In genomic region chr4:33923761-33924233, GRCm38 (mm10) we compare ENCODE assay signal across 8 mouse cellular contexts. TPM values are rescaled to one million over a fixed set of nuclear protein-coding genes. Genes with fewer than 3 reads are reported as not detected.
A peak's percentile ranks its signal among the peaks of the same experiment; 100 is the strongest.
DNase-seq lines count a peak whose midpoint lies in the region; ATAC-seq and TF ChIP-seq lines count a peak whose summit lies in the region.

No protein-coding gene starts in this region.

- DNase-seq in heart, adult 8-10 months (ENCODE audit: low spot score), result no peak
- DNase-seq in embryonic facial prominence, embryonic 11.5 days (ENCODE audit: low spot score), result peak; percentile 64
- peak; percentile 37 for DNase-seq in mesoderm, embryonic 11.5 days (ENCODE audit: low read depth, low spot score)
- DNase-seq in stomach, postnatal 0 days (ENCODE audit: low spot score), result peak; percentile 27
- no peak for DNase-seq in embryo, embryonic 10.5 days (ENCODE audit: low spot score)

- peak overlapping the region; percentile 98 for H3K4me2 ChIP-seq in heart, embryonic 15.5 days
- peak overlapping the region; percentile 95 for H3K4me2 ChIP-seq in embryonic facial prominence, embryonic 11.5 days (ENCODE audit: low read depth, low read length)
- H3K4me2 ChIP-seq in intestine, embryonic 15.5 days (replicated peaks), result peak overlapping the region; percentile 97
- H3K4me2 ChIP-seq in stomach, postnatal 0 days (replicated peaks; ENCODE audit: low read depth), result peak overlapping the region; percentile 91

- H3K9me3 ChIP-seq in heart, embryonic 15.5 days (replicated peaks), result no peaks in the 10 kb centered on the region
- H3K9me3 ChIP-seq in E14TG2a.4 (ENCODE audit: low read length), result peaks cover 11% of the 10 kb centered on the region; the same call in 1 of the 2 replicates
- no peaks in the 10 kb centered on the region for H3K9me3 ChIP-seq in embryonic facial prominence, embryonic 11.5 days (replicated peaks; ENCODE audit: control insufficient read depth, low read length)
- no peaks in the 10 kb centered on the region for H3K9me3 ChIP-seq in intestine, embryonic 15.5 days
- H3K9me3 ChIP-seq in stomach, postnatal 0 days (ENCODE audit: control insufficient read depth, low read length), result no peaks in the 10 kb centered on the region

- no peak overlapping the region for H3K27ac ChIP-seq in heart, embryonic 15.5 days
- H3K27ac ChIP-seq in embryonic facial prominence, embryonic 11.5 days (replicated peaks; ENCODE audit: low read depth, low read length), result peak overlapping the region; percentile 76
- peak overlapping the region; percentile 72 for H3K27ac ChIP-seq in intestine, embryonic 15.5 days
- H3K27ac ChIP-seq in stomach, postnatal 0 days (replicated peaks), result no peak overlapping the region

- WGBS in heart, embryonic 15.5 days, result under 1% methylated on average over 54 of the region's 55 CpGs
- WGBS in embryonic facial prominence, embryonic 11.5 days, result under 1% methylated on average over 40 of the region's 55 CpGs
- WGBS in intestine, embryonic 15.5 days, result under 1% methylated on average over 50 of the region's 55 CpGs
- 2% methylated on average over 42 of the region's 55 CpGs for WGBS in stomach, postnatal 0 days

- peak; percentile 27; the same call in 1 of the 2 replicates for ATAC-seq in heart, embryonic 15.5 days (replicated peaks; ENCODE audit: insufficient number of reproducible peaks, insufficient read depth, low FRiP score, low read depth)
- peak; percentile 68 for ATAC-seq in embryonic facial prominence, embryonic 11.5 days (replicated peaks; ENCODE audit: insufficient number of reproducible peaks, low FRiP score, low TSS enrichment, low read depth)
- ATAC-seq in intestine, embryonic 15.5 days, result peak; percentile 66
- no peak; the same call in 1 of the 2 replicates for ATAC-seq in stomach, postnatal 0 days (ENCODE audit: low FRiP score, low TSS enrichment)

- no peak for TF ChIP-seq EP300 in stomach, postnatal 0 days (optimal IDR thresholded peaks at IDR 0.05)

- no peak for TF ChIP-seq CTCF in E14TG2a.4 (conservative IDR thresholded peaks at IDR 0.05; ENCODE audit: low read length)
- TF ChIP-seq CTCF in stomach, postnatal 0 days (IDR thresholded peaks at IDR 0.05; ENCODE audit: low read depth), result no peak

- H3K27me3 ChIP-seq in heart, embryonic 15.5 days, result peaks cover 67% of the 10 kb centered on the region
- peaks cover 61% of the 10 kb centered on the region for H3K27me3 ChIP-seq in E14TG2a.4 (ENCODE audit: insufficient read depth, low read length)
- no peaks in the 10 kb centered on the region for H3K27me3 ChIP-seq in embryonic facial prominence, embryonic 11.5 days (ENCODE audit: control insufficient read depth, insufficient read depth, low read length)
- peaks cover 4% of the 10 kb centered on the region; the same call in 1 of the 2 replicates for H3K27me3 ChIP-seq in intestine, embryonic 15.5 days (replicated peaks)
- H3K27me3 ChIP-seq in stomach, postnatal 0 days (ENCODE audit: control insufficient read depth, insufficient read depth, low read length), result peaks cover 2% of the 10 kb centered on the region; the same call in 1 of the 2 replicates

- H3K9ac ChIP-seq in heart, embryonic 15.5 days, result peak overlapping the region; percentile 43
- H3K9ac ChIP-seq in embryonic facial prominence, embryonic 11.5 days (replicated peaks; ENCODE audit: low read length), result peak overlapping the region; percentile 78
- H3K9ac ChIP-seq in intestine, embryonic 15.5 days, result peak overlapping the region; percentile 53
- peak overlapping the region; percentile 59 for H3K9ac ChIP-seq in stomach, postnatal 0 days (ENCODE audit: low read length)

- no peaks in the 10 kb centered on the region for H3K36me3 ChIP-seq in heart, embryonic 15.5 days
- no peaks in the 10 kb centered on the region for H3K36me3 ChIP-seq in E14TG2a.4 (ENCODE audit: insufficient read depth, low read length)
- H3K36me3 ChIP-seq in embryonic facial prominence, embryonic 11.5 days (replicated peaks; ENCODE audit: control insufficient read depth, insufficient read depth, low read depth, low read length), result no peaks in the 10 kb centered on the region
- H3K36me3 ChIP-seq in intestine, embryonic 15.5 days, result no peaks in the 10 kb centered on the region
- no peaks in the 10 kb centered on the region for H3K36me3 ChIP-seq in stomach, postnatal 0 days (ENCODE audit: control insufficient read depth, insufficient read depth, low read length)

- H3K4me1 ChIP-seq in heart, embryonic 15.5 days (replicated peaks), result peaks cover 20% of the 10 kb centered on the region
- H3K4me1 ChIP-seq in E14TG2a.4 (replicated peaks; ENCODE audit: low read depth, low read length), result peaks cover 17% of the 10 kb centered on the region
- no peaks in the 10 kb centered on the region for H3K4me1 ChIP-seq in embryonic facial prominence, embryonic 11.5 days (ENCODE audit: control insufficient read depth, insufficient read depth, low read length)
- peaks cover 8% of the 10 kb centered on the region; the same call in 1 of the 2 replicates for H3K4me1 ChIP-seq in intestine, embryonic 15.5 days (replicated peaks)
- H3K4me1 ChIP-seq in stomach, postnatal 0 days (replicated peaks; ENCODE audit: control insufficient read depth, insufficient read depth), result no peaks in the 10 kb centered on the region

- peak overlapping the region; percentile 63 for H3K4me3 ChIP-seq in heart, embryonic 15.5 days
- H3K4me3 ChIP-seq in E14TG2a.4 (replicated peaks; ENCODE audit: low read length), result peak overlapping the region; percentile 86
- peak overlapping the region; percentile 61 for H3K4me3 ChIP-seq in embryonic facial prominence, embryonic 11.5 days (ENCODE audit: low read depth, low read length)
- H3K4me3 ChIP-seq in intestine, embryonic 15.5 days (replicated peaks), result peak overlapping the region; percentile 66
- peak overlapping the region; percentile 56 for H3K4me3 ChIP-seq in stomach, postnatal 0 days (ENCODE audit: low read depth, low read length)

RNA-seq across cellular contexts. Expression of gene Cnr1, which starts 0.6 kb away (rescaled TPM):
- 0.18 and 0.39 TPM in 2 replicates for polyA plus RNA-seq in heart, embryonic 15.5 days (2015; fragmentation: Nextera tagmentation; extraction: Ambion mirVana)
- under 1 TPM; 0.09 to 0.57 (median 0.27) TPM for total RNA-seq in heart, adult 8-10 months (2022)
- 6.6 and 6.8 TPM in 2 replicates for polyA plus RNA-seq in embryonic facial prominence, embryonic 11.5 days (2014; fragmentation: Nextera tagmentation; extraction: Ambion mirVana)
- polyA plus RNA-seq in intestine, embryonic 15.5 days (2015; fragmentation: Nextera tagmentation; extraction: Ambion mirVana), result 4.4 and 4.7 TPM in 2 replicates
- 0.86 and 1.0 TPM in 2 replicates for polyA plus RNA-seq in stomach, postnatal 0 days (2015; fragmentation: Nextera tagmentation; extraction: Ambion mirVana)

Comparison
In these comparisons a context has a peak if more than half of its experiments do, and no peak if none do; other contexts are left out.
1. H3K27ac ChIP-seq: peak in embryonic facial prominence, embryonic 11.5 days (single experiment) and intestine, embryonic 15.5 days (single experiment); none in heart, embryonic 15.5 days (single experiment) and stomach, postnatal 0 days (single experiment).
2. DNase-seq: peak in embryonic facial prominence, embryonic 11.5 days (single experiment), mesoderm, embryonic 11.5 days (single experiment) and stomach, postnatal 0 days (single experiment); none in heart, adult 8-10 months (single experiment) and embryo, embryonic 10.5 days (single experiment).
3. Peak in every context shown above with its lines, with median percentiles within 50 percentile points of each other: H3K4me2 ChIP-seq, H3K4me3 ChIP-seq and H3K9ac ChIP-seq.